Mouse (Mus musculus) layer of hippocampus, adult 11-12 months (tissue): Measurements from ENCODE around the gene Gm3072.
"Not testable (repeated sequence)": the region's sequence is repeated elsewhere in the genome, so short reads cannot be mapped to it uniquely, and the experiment has no call there.

Experiments used
- DNase-seq: peaks from one replicate; pipeline ENCODE4 v3.0.0; 2022; ENCODE audit warnings: low spot score

The Gm3072 gene

GRCm38 (mm10) chr14:41624512-41624911 lies at the start of gene Gm3072:
Gene Gm3072 (minus strand): TSS chr14:41624612.
- DNase-seq = not testable (repeated sequence)

- DNase-seq = not testable (repeated sequence)
These were observed 23.8 kb upstream of the Gm3072 start for GRCm38 (mm10) chr14:41648176-41648575.

DNA sequence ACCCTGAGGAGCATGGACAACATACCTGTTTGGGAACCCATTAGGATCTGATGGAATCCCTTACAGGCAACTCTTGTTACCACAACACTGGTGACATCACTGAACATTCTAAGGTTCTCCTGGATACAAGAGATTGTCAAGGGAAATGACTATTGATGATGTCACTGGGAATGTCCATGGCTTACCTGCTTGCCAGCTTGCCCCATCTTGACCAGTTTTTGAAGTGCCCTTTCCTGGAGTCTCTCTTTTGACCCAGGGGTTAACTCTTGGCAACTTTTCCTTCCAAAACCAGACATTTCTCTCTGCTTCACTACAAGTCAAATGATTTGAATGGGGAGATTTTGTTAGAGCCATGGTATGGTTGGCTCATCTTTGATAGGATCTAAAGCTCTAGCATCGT lies 22.0 kb upstream of the Gm3072 start, which contains the start of gene Gm3676:
Gm3676 (minus strand) TSS at position 101 of the 400 bp plus-strand sequence.
- not testable (repeated sequence) for DNase-seq

- DNase-seq = not testable (repeated sequence)
These were observed 5.7 kb upstream of the Gm3072 start for GRCm38 (mm10) chr14:41630144-41630543.

DNA sequence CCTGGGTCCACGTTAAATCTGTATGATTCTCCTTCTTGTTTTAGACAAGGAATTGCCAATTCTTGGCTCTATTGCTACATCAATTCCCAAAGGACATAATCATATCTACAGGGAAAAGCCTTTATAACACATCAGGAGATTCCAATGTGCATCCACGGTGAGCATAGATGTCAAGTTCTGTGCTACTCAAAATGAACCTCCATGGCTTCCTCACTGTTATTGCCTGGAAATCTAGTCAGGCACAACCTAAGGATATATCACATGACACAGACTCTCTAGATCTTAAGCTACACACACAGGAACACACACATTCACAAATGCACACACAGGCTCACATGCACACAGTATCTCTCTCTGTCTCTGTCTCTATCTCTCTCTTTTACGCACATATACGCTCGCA lies 1.9 kb downstream of the Gm3072 start:
- not testable (repeated sequence) for DNase-seq

DNA sequence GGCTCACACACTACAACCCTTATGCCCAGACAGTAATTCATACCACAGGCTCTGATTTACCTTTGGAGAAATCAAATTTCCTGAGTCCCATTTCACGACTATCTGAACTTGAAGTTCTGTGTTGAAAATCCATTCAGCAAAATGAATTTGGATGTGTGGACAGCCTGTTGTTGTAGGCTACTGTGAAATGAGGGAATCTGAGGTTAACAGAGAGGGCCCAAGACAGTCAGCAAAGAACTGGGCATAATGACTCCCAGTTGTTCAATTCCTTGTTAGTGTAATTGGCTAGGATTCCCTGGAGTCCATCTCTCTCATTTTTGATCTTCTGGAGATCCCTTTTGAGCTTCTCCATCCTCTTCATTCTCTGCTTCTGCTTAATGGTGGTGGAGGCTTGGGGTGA lies 13.7 kb downstream of the Gm3072 start:
- DNase-seq = not testable (repeated sequence)

GRCm38 (mm10) chr14:41600935-41601334 lies 23.5 kb downstream of the Gm3072 start:
- DNase-seq = not testable (repeated sequence)

DNA sequence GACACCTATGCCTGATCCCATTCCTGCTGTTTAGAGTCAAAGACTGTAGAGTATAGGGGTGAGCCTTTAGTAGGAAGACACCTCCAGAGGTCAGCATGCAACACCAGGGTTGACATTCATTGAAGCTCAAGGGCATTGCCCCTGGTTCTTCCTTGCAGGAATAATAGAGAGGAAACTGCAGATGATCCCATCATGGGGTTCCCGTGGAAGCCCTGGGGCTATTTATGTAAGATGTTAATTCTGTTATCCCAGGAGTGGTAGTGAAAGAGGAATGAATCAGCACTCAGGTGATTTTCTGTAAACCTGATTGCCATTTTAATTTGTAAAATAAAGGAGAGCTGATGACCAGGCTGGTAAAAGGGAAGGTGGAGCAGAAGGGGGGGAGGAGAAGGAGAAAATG lies 38.1 kb downstream of the Gm3072 start:
- DNase-seq = not testable (repeated sequence)

GRCm38 (mm10) chr14:41572911-41573310 lies 51.5 kb downstream of the Gm3072 start, which contains the start of gene 1700049E17Rik2:
Gene 1700049E17Rik2 (plus strand): TSS chr14:41573211.
- not testable (repeated sequence) for DNase-seq
